Mouse (Mus musculus) left cerebral cortex, postnatal 25 days (tissue): Measurements from ENCODE around the gene Ddx50. TPM values are rescaled to one million over a fixed set of nuclear protein-coding genes. Genes with fewer than 3 reads are reported as not detected.

Source experiments
- microRNA-seq, 2 experiments: library from miRNA; unstranded; fragments of <30 nt; microRNA quantifications; one replicate each; pipeline ENCODE4 v1.2.0; 2022
- total RNA-seq, 2 experiments: library from RNA; stranded (reverse); gene quantifications; 2 replicates each; pipeline ENCODE4 v1.2.3; 2021

Ddx50 gene
- total RNA-seq, 2 experiments from 2014 or later = 85.1 to 95.6 TPM

Small RNA genes lying within 50 kb of the gene (microRNA-seq; reads per million reads assigned to microRNA genes)
- gene Mir7215 = 0 reads per million in 2 experiments

Other genes with a start within 250 kb of the Ddx50 start
- 10 to 100 TPM; 12.9 to 13.3 TPM for gene Hkdc1, start 228.7 kb downstream of the Ddx50 start, total RNA-seq
- 1 to 10 TPM; 1.3 to 1.8 TPM for gene 4930507D05Rik, start 201.7 kb downstream of the Ddx50 start, total RNA-seq
- gene Supv3l1, start 201.5 kb downstream of the Ddx50 start, total RNA-seq = 10 to 100 TPM; 22.0 to 22.6 TPM
- 10 to 100 TPM; 48.9 to 52.9 TPM for gene Vps26a, start 164.4 kb downstream of the Ddx50 start, total RNA-seq
- 1 to 10 TPM; 8.2 to 9.1 TPM for gene Srgn, start 123.8 kb downstream of the Ddx50 start, total RNA-seq
- 100 to 1,000 TPM; 169 to 181 TPM for gene Kif1bp, start 72.8 kb downstream of the Ddx50 start, total RNA-seq
- 10 to 100 TPM; 21.7 to 22.2 TPM for gene Ddx21, start 48.9 kb downstream of the Ddx50 start, total RNA-seq
- gene Stox1, start 74.9 kb upstream of the Ddx50 start, total RNA-seq = 1 to 10 TPM; 4.8 to 6.9 TPM
- gene Ccar1, start 141.1 kb upstream of the Ddx50 start, total RNA-seq = 10 to 100 TPM; 53.5 to 55.1 TPM